Mouse (Mus musculus) MN1 (cell line): Measurements from ENCODE around the gene Olfr876.
"Not testable (repeated sequence)": the region's sequence is repeated elsewhere in the genome, so short reads cannot be mapped to it uniquely, and the experiment has no call there.

Experiments used
- DNase-seq: peaks from one replicate; pipeline ENCODE4 v3.0.0-alpha.2; 2016; ENCODE audit warnings: low spot score

Gene Olfr876

GRCm38 (mm10) chr9:37802731-37803130, at the start of gene Olfr876:
TSS of gene Olfr876 (plus strand) at chr9:37803031.
- DNase-seq: no peak

GRCm38 (mm10) chr9:37761728-37762127, 41.1 kb upstream of the Olfr876 start:
- DNase-seq: no peak

- DNase-seq: no peak
Observed at GRCm38 (mm10) chr9:37762541-37762940, 40.3 kb upstream of the Olfr876 start.

GRCm38 (mm10) chr9:37770661-37771060, 32.2 kb upstream of the Olfr876 start:
- no peak for DNase-seq

GRCm38 (mm10) chr9:37771759-37772158, 31.1 kb upstream of the Olfr876 start, which contains the start of gene Olfr875:
TSS of gene Olfr875 (plus strand) at chr9:37771857.
- no peak for DNase-seq

- no peak for DNase-seq
Observed at GRCm38 (mm10) chr9:37782766-37783260, 20.0 kb upstream of the Olfr876 start.

- DNase-seq: not testable (repeated sequence)
Observed at GRCm38 (mm10) chr9:37783394-37784387, 19.1 kb upstream of the Olfr876 start.

GRCm38 (mm10) chr9:37786411-37786810, 16.4 kb upstream of the Olfr876 start:
- no peak for DNase-seq

GRCm38 (mm10) chr9:37802055-37802454, 776 bp upstream of the Olfr876 start:
- DNase-seq: no peak

GRCm38 (mm10) chr9:37807235-37807634, 4.4 kb downstream of the Olfr876 start:
- DNase-seq: no peak

GRCm38 (mm10) chr9:37808456-37808855, 5.6 kb downstream of the Olfr876 start:
- no peak for DNase-seq

- DNase-seq: no peak
Observed at GRCm38 (mm10) chr9:37808976-37809375, 6.1 kb downstream of the Olfr876 start.

GRCm38 (mm10) chr9:37814696-37815095, 11.9 kb downstream of the Olfr876 start:
- no peak for DNase-seq

GRCm38 (mm10) chr9:37829881-37830280, 27.1 kb downstream of the Olfr876 start:
- no peak for DNase-seq

- DNase-seq: no peak
Observed at GRCm38 (mm10) chr9:37833341-37833740, 30.5 kb downstream of the Olfr876 start.

GRCm38 (mm10) chr9:37849267-37849666, 46.4 kb downstream of the Olfr876 start:
- no peak for DNase-seq

- no peak for DNase-seq
Observed at GRCm38 (mm10) chr9:37853969-37854368, 51.1 kb downstream of the Olfr876 start, which contains the start of gene Olfr877. TSS of gene Olfr877 (plus strand) at chr9:37854269.
